Mouse (Mus musculus): ENCODE data around the gene Gm10392.

- no peak for TF ChIP-seq POLR2A (IDR thresholded peaks at IDR 0.05; ENCODE audit: control insufficient read depth, extremely low read depth, insufficient read depth, low read length, poor library complexity)
- TF ChIP-seq CTCF (IDR thresholded peaks at IDR 0.05; ENCODE audit: borderline replicate concordance, control insufficient read depth, extremely low read depth, insufficient read depth, low read length, poor library complexity): no peak
Measured at GRCm38 (mm10) chr11:77497851-77498250, 21.1 kb downstream of the Gm10392 start.
